Mouse (Mus musculus) lung, postnatal 14 days (tissue): ENCODE measurements around the gene Dock1.

Experiments used
- DNase-seq: peaks from one replicate; pipeline ENCODE4 v3.0.0; 2021

The Dock1 gene

GRCm38 (mm10) chr7:134994983-134995382, 324.5 kb downstream of the Dock1 start:
- no peak for DNase-seq

GRCm38 (mm10) chr7:135002216-135002615, 331.8 kb downstream of the Dock1 start:
- no peak for DNase-seq

GRCm38 (mm10) chr7:135002891-135003290, 332.4 kb downstream of the Dock1 start:
- DNase-seq: no peak

- no peak for DNase-seq
These were observed 335.6 kb downstream of the Dock1 start for GRCm38 (mm10) chr7:135005964-135006560.

GRCm38 (mm10) chr7:135008021-135008420, 337.6 kb downstream of the Dock1 start:
- no peak for DNase-seq

GRCm38 (mm10) chr7:135010997-135011396, 340.5 kb downstream of the Dock1 start:
- no peak for DNase-seq

GRCm38 (mm10) chr7:135017531-135017930, 347.1 kb downstream of the Dock1 start:
- no peak for DNase-seq

- no peak for DNase-seq
These were observed 350.3 kb downstream of the Dock1 start for GRCm38 (mm10) chr7:135020762-135021161.

- DNase-seq: no peak
These were observed 351.2 kb downstream of the Dock1 start for GRCm38 (mm10) chr7:135021544-135022100.

GRCm38 (mm10) chr7:135024531-135024930, 354.1 kb downstream of the Dock1 start:
- no peak for DNase-seq

GRCm38 (mm10) chr7:135028716-135029115, 358.3 kb downstream of the Dock1 start:
- no peak for DNase-seq

- DNase-seq: peak; percentile 30
These were observed 358.7 kb downstream of the Dock1 start for GRCm38 (mm10) chr7:135029136-135029535.

- no peak for DNase-seq
These were observed 361.0 kb downstream of the Dock1 start for GRCm38 (mm10) chr7:135031466-135031865.

GRCm38 (mm10) chr7:135034811-135035210, 364.4 kb downstream of the Dock1 start:
- DNase-seq: no peak

GRCm38 (mm10) chr7:135035651-135036050, 365.2 kb downstream of the Dock1 start:
- DNase-seq: no peak

GRCm38 (mm10) chr7:135038930-135039329, 368.5 kb downstream of the Dock1 start:
- DNase-seq: no peak

- DNase-seq: no peak
These were observed 373.7 kb downstream of the Dock1 start for GRCm38 (mm10) chr7:135043931-135044765.

- no peak for DNase-seq
These were observed 379.0 kb downstream of the Dock1 start for GRCm38 (mm10) chr7:135049416-135049815.

GRCm38 (mm10) chr7:135053186-135053715, 382.8 kb downstream of the Dock1 start:
- DNase-seq: no peak

- no peak for DNase-seq
These were observed 384.2 kb downstream of the Dock1 start for GRCm38 (mm10) chr7:135054664-135055063.

- no peak for DNase-seq
These were observed 388.6 kb downstream of the Dock1 start for GRCm38 (mm10) chr7:135059071-135059470.

GRCm38 (mm10) chr7:135059562-135059961, 389.1 kb downstream of the Dock1 start:
- no peak for DNase-seq

- DNase-seq: no peak
These were observed 393.4 kb downstream of the Dock1 start for GRCm38 (mm10) chr7:135063886-135064285.

GRCm38 (mm10) chr7:135065301-135065700, 394.8 kb downstream of the Dock1 start:
- DNase-seq: no peak
